Mouse (Mus musculus) midbrain, embryonic 11.5 days (tissue): Measurements from ENCODE around the gene Cbx3. TPM values are rescaled to one million over a fixed set of nuclear protein-coding genes. Genes with fewer than 3 reads are reported as not detected.

Source experiments
- ATAC-seq: fragments of 200-750 bp; cut with Nextera tagmentation; 2 replicates; pipeline ENCODE4 v1.8.0; 2017; ENCODE audit warnings: moderate TSS enrichment, moderate library complexity; ENCODE audit not compliant: low FRiP score
- DNase-seq: peaks from one replicate; pipeline ENCODE4 v3.0.0; 2015; ENCODE audit warnings: low spot score; ENCODE audit errors: missing footprints
- H3K27ac ChIP-seq: fragments of 300-500 bp; sonication (generic); 2 replicates; pipeline ENCODE4 v1.5.1; 2014; ENCODE audit warnings: low read depth, low read length
- H3K27me3 ChIP-seq: fragments of 300-500 bp; sonication (generic); 2 replicates; pipeline ENCODE4 v1.6.1; 2014; ENCODE audit warnings: mild to moderate bottlenecking, low read length, moderate library complexity, mixed read lengths; ENCODE audit not compliant: control insufficient read depth, insufficient read depth
- H3K36me3 ChIP-seq: fragments of 300-500 bp; sonication (generic); 2 replicates; pipeline ENCODE4 v1.6.1; 2014; ENCODE audit warnings: mild to moderate bottlenecking, low read length, moderate library complexity, mixed read lengths; ENCODE audit not compliant: control insufficient read depth, insufficient read depth
- H3K4me1 ChIP-seq: fragments of 300-500 bp; sonication (generic); 2 replicates; pipeline ENCODE4 v1.6.1; 2014; ENCODE audit warnings: low read length; ENCODE audit not compliant: control insufficient read depth, insufficient read depth
- H3K4me2 ChIP-seq: fragments of 300-500 bp; sonication (generic); 2 replicates; pipeline ENCODE4 v1.6.1; 2014; ENCODE audit warnings: mild to moderate bottlenecking, moderate library complexity
- H3K4me3 ChIP-seq: fragments of 300-500 bp; sonication (generic); 2 replicates; pipeline ENCODE4 v1.5.1; 2014; ENCODE audit warnings: low read depth, low read length
- H3K9ac ChIP-seq: fragments of 300-500 bp; sonication (generic); 2 replicates; pipeline ENCODE4 v1.6.1; 2014; ENCODE audit warnings: low read length
- H3K9me3 ChIP-seq: fragments of 300-500 bp; sonication (generic); 2 replicates; pipeline ENCODE4 v1.6.1; 2016; ENCODE audit warnings: low read length; ENCODE audit not compliant: control insufficient read depth
- WGBS: fragments of 180-500 bp; shearing (Covaris S2); extraction: QIAGEN DNeasy Blood & Tissue Kit; methylation state at CpG from one replicate; pipeline ENCODE4 v1.1.7; 2014; 5-methylcytosine and 5-hydroxymethylcytosine counted together
- polyA plus RNA-seq: library from polyadenylated mRNA; unstranded; fragments of >200 nt; fragmentation: Nextera tagmentation; extraction: Ambion mirVana; gene quantifications from 2 replicates; pipeline ENCODE4 v1.2.1, GENCODE M21; 2014

Cbx3 gene
- polyA plus RNA-seq, 1 experiment from 2014 or later, result 757 TPM

DNA sequence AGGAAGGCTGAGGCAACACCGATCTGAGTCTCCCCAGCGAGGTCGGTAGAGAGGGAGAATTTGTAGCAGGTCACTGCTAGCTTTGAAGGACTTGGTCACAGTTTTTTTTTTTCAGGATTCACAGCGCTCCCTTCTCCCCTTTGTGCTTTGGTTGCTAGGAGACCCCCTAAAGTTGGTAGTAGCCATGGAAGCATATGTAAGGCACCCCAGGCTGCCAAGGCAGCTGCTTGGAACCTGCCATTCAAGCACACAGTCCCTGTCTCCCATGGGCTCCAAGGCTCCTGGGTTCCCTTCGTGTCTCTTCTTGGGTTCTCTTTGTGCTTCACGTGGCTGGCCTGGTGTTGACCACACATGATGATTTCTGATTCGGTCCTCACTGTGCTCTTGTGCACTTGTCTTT lies 59.3 kb downstream of the Cbx3 start:
- no peaks in the 10 kb centered on the region for H3K27me3 ChIP-seq
- DNase-seq (no peak), ATAC-seq (no peak; the same call in 1 of the 2 replicates)
- no peak overlapping the region for H3K9ac ChIP-seq
- no peaks in the 10 kb centered on the region for H3K9me3 ChIP-seq
- peaks cover 15% of the 10 kb centered on the region for H3K4me1 ChIP-seq
- H3K4me3 ChIP-seq, result no peak overlapping the region
- no peaks in the 10 kb centered on the region for H3K36me3 ChIP-seq
- 31% methylated on average over 7 of the region's 7 CpGs for WGBS
- no peak overlapping the region for H3K27ac ChIP-seq
- no peak overlapping the region for H3K4me2 ChIP-seq

Other genes with a start within 250 kb of the Cbx3 start
- gene Nfe2l3, start 37.7 kb upstream of the Cbx3 start, polyA plus RNA-seq, result 4.3 and 5.3 TPM in 2 replicates
- 1,654 and 1,893 TPM in 2 replicates for gene Hnrnpa2b1, start 466 bp upstream of the Cbx3 start, polyA plus RNA-seq
- gene Snx10, start 53.5 kb downstream of the Cbx3 start, polyA plus RNA-seq, result 52.0 and 53.4 TPM in 2 replicates